Mouse (Mus musculus): Measurements from ENCODE around the gene Gm10309.

- no peak for TF ChIP-seq CTCF (IDR thresholded peaks at IDR 0.05; ENCODE audit: extremely low read depth, insufficient read depth, insufficient read length, insufficient replicate concordance)
- TF ChIP-seq POLR2A (IDR thresholded peaks at IDR 0.05; ENCODE audit: low read depth, low read length): no peak
Observed at GRCm38 (mm10) chr17:86454351-86454706, 50.7 kb downstream of the Gm10309 start.

Measured in spleen, adult 2 months (tissue).